Mouse (Mus musculus): ENCODE results near the gene Ly6g5c. TPM values are rescaled to one million over a fixed set of nuclear protein-coding genes. Genes with fewer than 3 reads are reported as not detected.

The Ly6g5c gene
- polyA plus RNA-seq, 1 experiment from 2014 or later, result not detected

DNA sequence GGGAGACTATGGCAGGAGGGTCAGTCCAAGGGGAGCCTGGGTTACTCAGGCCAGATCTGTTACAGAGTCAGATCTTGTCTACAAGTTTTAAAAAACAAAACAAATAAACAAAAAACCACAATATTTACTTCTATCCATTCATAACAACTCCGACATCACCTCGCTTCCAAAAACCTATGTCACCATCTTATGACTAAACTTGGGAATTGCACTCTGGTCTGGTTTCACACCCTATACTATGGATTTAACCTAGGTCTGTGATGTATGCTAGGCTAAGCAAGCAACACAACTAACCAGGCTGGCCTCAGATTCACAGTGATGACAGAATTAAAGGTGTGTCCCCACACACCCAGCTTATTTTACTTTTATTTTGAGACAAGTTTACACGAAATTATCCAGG lies 1.6 kb upstream of the Ly6g5c start:
- DNase-seq (ENCODE audit: low spot score) (no peak), ATAC-seq (ENCODE audit: low FRiP score, low TSS enrichment) (no peak)
- TF ChIP-seq CTCF (IDR thresholded peaks at IDR 0.05; ENCODE audit: low read depth), result peak; percentile 55
- no peak for TF ChIP-seq EP300 (optimal IDR thresholded peaks at IDR 0.05)

DNA sequence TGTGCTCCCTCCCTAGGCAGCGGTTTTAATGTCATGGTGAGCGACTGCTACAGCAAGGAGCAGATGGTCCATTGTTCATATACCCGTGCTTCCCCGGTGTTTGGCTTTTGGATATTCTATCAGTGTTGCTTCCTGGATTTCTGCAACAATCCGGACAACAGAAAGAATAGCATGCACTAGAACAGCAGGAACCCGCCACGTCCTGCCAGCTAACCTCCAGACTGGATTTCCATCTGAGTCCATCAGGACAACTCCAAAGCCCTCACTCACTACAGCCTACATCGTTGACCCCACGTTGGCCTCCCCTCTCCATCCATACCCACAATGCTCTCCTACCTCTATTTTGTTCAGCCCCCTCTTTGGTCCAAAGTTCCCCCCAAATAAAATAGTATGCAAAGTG lies 3.7 kb downstream of the Ly6g5c start:
- DNase-seq (ENCODE audit: low spot score), result no peak
- no peak overlapping the region for H3K9ac ChIP-seq (ENCODE audit: low read length)
- H3K9me3 ChIP-seq (ENCODE audit: control insufficient read depth, low read length), result no peaks in the 10 kb centered on the region

More for the DNA sequence above, 1.6 kb upstream of the Ly6g5c start:
- Histone ChIP-seq H3K27me3 (ENCODE audit: control insufficient read depth, insufficient read depth, low read length) (no peaks in the 10 kb centered on the region), H3K9me3 (ENCODE audit: control insufficient read depth, low read length) (no peaks in the 10 kb centered on the region), H3K4me2 (replicated peaks; ENCODE audit: low read depth) (no peak overlapping the region), H3K4me1 (replicated peaks; ENCODE audit: control insufficient read depth, insufficient read depth) (no peaks in the 10 kb centered on the region), H3K4me3 (ENCODE audit: low read depth, low read length) (no peak overlapping the region), H3K9ac (ENCODE audit: low read length) (no peak overlapping the region), H3K27ac (replicated peaks) (no peak overlapping the region), H3K36me3 (ENCODE audit: control insufficient read depth, insufficient read depth, low read length) (peaks cover 10% of the 10 kb centered on the region)
- 53% methylated on average over 3 of the region's 3 CpGs for WGBS

DNA sequence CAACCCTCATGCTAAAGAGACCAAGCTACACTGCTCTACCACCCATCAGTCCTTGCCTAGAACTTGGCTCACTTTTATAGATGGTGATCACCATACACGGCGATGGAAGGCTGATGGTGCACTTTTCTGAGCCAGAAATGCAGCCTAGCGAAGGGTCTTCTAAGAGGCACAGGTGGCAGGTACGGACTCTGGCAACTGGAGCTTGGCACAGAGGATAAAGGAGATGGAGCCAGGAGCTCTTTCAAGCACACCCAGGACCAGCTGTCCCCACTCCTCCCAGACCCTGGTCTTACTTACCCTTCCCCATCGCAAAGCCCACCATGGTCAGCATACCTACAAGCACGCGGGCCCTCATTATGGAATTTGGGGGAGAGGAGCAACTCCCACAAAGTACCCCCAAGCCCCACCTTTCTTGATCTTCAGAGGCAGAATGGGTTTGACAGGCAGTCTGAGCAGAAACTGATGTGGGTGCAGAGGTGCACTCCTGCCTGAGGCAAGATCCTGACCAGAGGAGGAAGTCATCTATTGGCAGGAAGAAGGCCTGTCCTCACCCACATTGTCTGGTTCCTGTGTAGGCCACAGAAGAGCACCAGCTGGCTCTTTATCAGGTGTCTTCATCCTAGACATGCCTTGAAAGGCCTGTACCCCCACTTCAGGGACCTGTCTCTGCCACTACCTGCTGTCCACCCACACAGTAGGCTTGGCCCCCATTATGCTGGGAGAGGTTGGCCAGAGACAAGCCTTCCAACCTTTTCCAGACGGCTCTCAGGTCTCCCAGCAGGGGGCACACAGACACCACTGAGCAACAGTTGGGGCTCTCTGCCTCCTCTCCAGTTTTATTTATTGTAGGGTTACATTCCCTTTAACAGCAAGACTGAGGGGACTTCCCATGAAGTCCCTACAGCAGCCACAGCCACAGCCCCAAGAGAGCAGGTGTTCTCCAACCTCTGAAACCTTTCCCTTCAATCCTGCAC lies 7.3 kb downstream of the Ly6g5c start, which contains the start of gene Ly6g5b:
Gene Ly6g5b (minus strand): TSS at position 383 of the 974 bp plus-strand sequence.
- no peak within 1 kb of the TSS for H3K4me2 ChIP-seq (replicated peaks; ENCODE audit: low read depth)
- H3K4me1 ChIP-seq (replicated peaks; ENCODE audit: control insufficient read depth, insufficient read depth), result no peaks in the 10 kb centered on the region
- H3K9me3 ChIP-seq (ENCODE audit: control insufficient read depth, low read length), result no peaks in the 10 kb centered on the region
- peaks cover 11% of the 10 kb centered on the region for H3K36me3 ChIP-seq (ENCODE audit: control insufficient read depth, insufficient read depth, low read length)
- WGBS, result 84% methylated on average over 8 of the region's 8 CpGs
- no peak within 1 kb of the TSS for H3K27ac ChIP-seq (replicated peaks)
- H3K4me3 ChIP-seq (ENCODE audit: low read depth, low read length), result no peak within 1 kb of the TSS
- H3K9ac ChIP-seq (ENCODE audit: low read length), result no peak within 1 kb of the TSS
- H3K27me3 ChIP-seq (ENCODE audit: control insufficient read depth, insufficient read depth, low read length), result no peaks in the 10 kb centered on the region
- peak; percentile 65 for DNase-seq (ENCODE audit: low spot score)
- peak; percentile 74 for TF ChIP-seq CTCF (IDR thresholded peaks at IDR 0.05; ENCODE audit: low read depth)
- no peak for TF ChIP-seq EP300 (optimal IDR thresholded peaks at IDR 0.05)
- no peak for ATAC-seq (ENCODE audit: low FRiP score, low TSS enrichment)

More for the DNA sequence above, 3.7 kb downstream of the Ly6g5c start:
- Histone ChIP-seq H3K36me3 (ENCODE audit: control insufficient read depth, insufficient read depth, low read length) (peaks cover 4% of the 10 kb centered on the region; the same call in 1 of the 2 replicates), H3K4me3 (ENCODE audit: low read depth, low read length) (no peak overlapping the region), H3K27ac (replicated peaks) (no peak overlapping the region), H3K4me2 (replicated peaks; ENCODE audit: low read depth) (no peak overlapping the region), H3K27me3 (ENCODE audit: control insufficient read depth, insufficient read depth, low read length) (no peaks in the 10 kb centered on the region), H3K4me1 (replicated peaks; ENCODE audit: control insufficient read depth, insufficient read depth) (no peaks in the 10 kb centered on the region)
- TF ChIP-seq CTCF (IDR thresholded peaks at IDR 0.05; ENCODE audit: low read depth) (no peak), EP300 (optimal IDR thresholded peaks at IDR 0.05) (no peak)
- no peak for ATAC-seq (ENCODE audit: low FRiP score, low TSS enrichment)
- 72% methylated on average over 9 of the region's 9 CpGs for WGBS

DNA sequence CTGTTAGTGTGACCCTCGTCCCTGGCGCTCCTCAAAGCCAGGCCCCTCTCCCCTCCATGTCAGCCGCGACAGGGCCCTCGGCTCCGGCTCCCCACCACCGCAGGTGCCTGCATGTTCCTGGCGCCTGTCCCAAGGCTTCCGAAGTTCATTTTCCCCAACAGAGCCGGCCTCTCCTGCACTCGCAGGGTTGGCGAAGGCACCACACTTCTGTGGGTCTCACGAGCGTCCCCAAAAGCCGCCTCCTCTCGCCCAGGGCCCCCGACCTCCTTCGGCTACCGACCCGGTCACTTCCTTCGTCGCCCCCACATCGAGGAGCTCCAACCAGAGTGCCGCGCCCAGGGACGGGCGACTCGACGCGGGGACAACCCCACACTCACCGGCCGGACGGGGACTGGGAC lies 12.7 kb downstream of the Ly6g5c start:
- Histone ChIP-seq H3K9me3 (ENCODE audit: control insufficient read depth, low read length) (no peaks in the 10 kb centered on the region), H3K4me2 (replicated peaks; ENCODE audit: low read depth) (peak overlapping the region; percentile 97), H3K36me3 (ENCODE audit: control insufficient read depth, insufficient read depth, low read length) (peaks cover 7% of the 10 kb centered on the region), H3K27ac (replicated peaks) (peak overlapping the region; percentile 78), H3K9ac (ENCODE audit: low read length) (peak overlapping the region; percentile 94), H3K4me3 (ENCODE audit: low read depth, low read length) (peak overlapping the region; percentile 91), H3K4me1 (replicated peaks; ENCODE audit: control insufficient read depth, insufficient read depth) (no peaks in the 10 kb centered on the region), H3K27me3 (ENCODE audit: control insufficient read depth, insufficient read depth, low read length) (no peaks in the 10 kb centered on the region)
- TF ChIP-seq CTCF (IDR thresholded peaks at IDR 0.05; ENCODE audit: low read depth) (no peak), EP300 (optimal IDR thresholded peaks at IDR 0.05) (no peak)
- DNase-seq (ENCODE audit: low spot score) (peak; percentile 60), ATAC-seq (ENCODE audit: low FRiP score, low TSS enrichment) (no peak; the same call in 1 of the 2 replicates)
- under 1% methylated on average over 33 of the region's 33 CpGs for WGBS

DNA sequence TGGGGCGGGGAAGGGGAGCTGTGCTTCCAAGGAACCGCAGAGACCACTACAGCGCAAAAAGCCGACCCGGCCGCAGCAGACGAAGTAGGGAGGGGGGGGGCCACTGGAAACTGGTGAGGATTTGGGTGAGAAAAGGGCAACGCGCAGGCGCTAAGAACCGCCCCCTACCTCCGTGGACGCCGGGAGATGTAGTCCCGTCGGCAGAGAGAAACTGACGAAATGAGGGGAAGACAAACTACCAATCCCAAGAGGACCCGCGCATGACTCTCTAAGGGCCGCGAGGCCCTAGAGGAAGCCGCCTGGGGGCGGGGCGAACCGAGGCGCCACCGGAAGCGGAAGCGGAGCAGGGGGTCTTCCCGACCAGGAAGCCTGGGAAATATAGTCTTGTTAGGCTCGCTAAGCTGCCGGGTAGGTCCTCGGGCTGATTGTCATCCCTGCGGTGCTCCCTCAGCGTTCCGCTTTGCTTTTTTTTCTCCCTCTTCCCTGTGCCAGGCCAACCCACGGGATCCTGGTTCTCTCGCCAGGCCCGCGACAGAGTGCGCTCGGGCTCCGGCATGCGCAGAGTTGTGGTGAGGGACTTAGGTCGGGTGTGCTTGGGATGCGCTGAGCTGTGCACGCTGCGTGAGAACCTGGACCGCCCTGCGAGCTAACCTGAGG lies 13.2 kb downstream of the Ly6g5c start, which contains the start of gene Gpank1:
Gene Gpank1 (plus strand): TSS at position 313 of the 657 bp plus-strand sequence.
- WGBS, result under 1% methylated on average over 49 of the region's 50 CpGs
- H3K4me2 ChIP-seq (replicated peaks; ENCODE audit: low read depth), result peak within 1 kb of the TSS; percentile 97
- H3K9ac ChIP-seq (ENCODE audit: low read length), result peak within 1 kb of the TSS; percentile 94
- H3K4me3 ChIP-seq (ENCODE audit: low read depth, low read length), result peak within 1 kb of the TSS; percentile 91
- 0 out of 2 replicates have a peak, but pooled peaks have one; percentile 1 for TF ChIP-seq CTCF (IDR thresholded peaks at IDR 0.05; ENCODE audit: low read depth)
- TF ChIP-seq EP300 (optimal IDR thresholded peaks at IDR 0.05), result no peak
- no peaks in the 10 kb centered on the region for H3K9me3 ChIP-seq (ENCODE audit: control insufficient read depth, low read length)
- DNase-seq (ENCODE audit: low spot score), result peak; percentile 98
- H3K27me3 ChIP-seq (ENCODE audit: control insufficient read depth, insufficient read depth, low read length), result no peaks in the 10 kb centered on the region
- H3K36me3 ChIP-seq (ENCODE audit: control insufficient read depth, insufficient read depth, low read length), result peaks cover 7% of the 10 kb centered on the region
- peak; percentile 93 for ATAC-seq (ENCODE audit: low FRiP score, low TSS enrichment)
- no peaks in the 10 kb centered on the region for H3K4me1 ChIP-seq (replicated peaks; ENCODE audit: control insufficient read depth, insufficient read depth)
- H3K27ac ChIP-seq (replicated peaks), result peak within 1 kb of the TSS; percentile 96

Measured in stomach, postnatal 0 days (tissue).